Mouse (Mus musculus): ENCODE measurements at regions not wholly inside any gene's neighbourhood (a gene's known extent, or its start where the extent isn't known, plus 50 kb on each side); places are given as distances from the start of the nearest gene placed in this dataset.

- 85% methylated on average over 4 of the region's 4 CpGs for WGBS
- no peaks in the 10 kb centered on the region for H3K36me3 ChIP-seq (replicated peaks)
- no peak overlapping the region for H3K9ac ChIP-seq
- H3K4me2 ChIP-seq, result no peak overlapping the region
- peak overlapping the region; percentile 38 for H3K27ac ChIP-seq
- H3K4me1 ChIP-seq, result no peaks in the 10 kb centered on the region
- no peak for ATAC-seq (ENCODE audit: low FRiP score)
- no peaks in the 10 kb centered on the region for H3K9me3 ChIP-seq
- peaks cover 7% of the 10 kb centered on the region; the same call in 1 of the 2 replicates for H3K27me3 ChIP-seq
- H3K4me3 ChIP-seq (replicated peaks), result no peak overlapping the region
Observed at GRCm38 (mm10) chr2:79151610-79152009, 103.6 kb upstream of the Itga4 start.

GRCm38 (mm10) chr2:79152031-79152694, 103.1 kb upstream of the Itga4 start:
- H3K9me3 ChIP-seq, result no peaks in the 10 kb centered on the region
- no peak overlapping the region for H3K9ac ChIP-seq
- peak; percentile 84 for ATAC-seq (ENCODE audit: low FRiP score)
- peaks cover 7% of the 10 kb centered on the region; the same call in 1 of the 2 replicates for H3K27me3 ChIP-seq
- H3K27ac ChIP-seq, result peak overlapping the region; percentile 46
- H3K4me2 ChIP-seq, result no peak overlapping the region
- no peak overlapping the region for H3K4me3 ChIP-seq (replicated peaks)
- H3K36me3 ChIP-seq (replicated peaks), result no peaks in the 10 kb centered on the region
- 47% methylated on average over 6 of the region's 6 CpGs for WGBS
- no peaks in the 10 kb centered on the region for H3K4me1 ChIP-seq

- H3K4me1 ChIP-seq, result no peaks in the 10 kb centered on the region
- H3K9ac ChIP-seq, result no peak overlapping the region
- H3K4me3 ChIP-seq (replicated peaks), result no peak overlapping the region
- no peak overlapping the region for H3K4me2 ChIP-seq
- H3K27ac ChIP-seq, result peak overlapping the region; percentile 46
- WGBS, result 66% methylated on average over 5 of the region's 5 CpGs
- H3K36me3 ChIP-seq (replicated peaks), result no peaks in the 10 kb centered on the region
- H3K27me3 ChIP-seq, result peaks cover 7% of the 10 kb centered on the region; the same call in 1 of the 2 replicates
- ATAC-seq (ENCODE audit: low FRiP score), result peak; percentile 77; the same call in 1 of the 2 replicates
- no peaks in the 10 kb centered on the region for H3K9me3 ChIP-seq
Observed at GRCm38 (mm10) chr2:79152695-79153057, 102.5 kb upstream of the Itga4 start.

GRCm38 (mm10) chr2:79153070-79153469, 102.2 kb upstream of the Itga4 start:
- no peak overlapping the region for H3K4me2 ChIP-seq
- H3K27ac ChIP-seq, result peak overlapping the region; percentile 46
- H3K9ac ChIP-seq, result no peak overlapping the region
- 73% methylated on average over 4 of the region's 4 CpGs for WGBS
- no peak overlapping the region for H3K4me3 ChIP-seq (replicated peaks)
- H3K9me3 ChIP-seq, result no peaks in the 10 kb centered on the region
- peak; percentile 57; the same call in 1 of the 2 replicates for ATAC-seq (ENCODE audit: low FRiP score)
- no peaks in the 10 kb centered on the region for H3K4me1 ChIP-seq
- no peaks in the 10 kb centered on the region for H3K36me3 ChIP-seq (replicated peaks)
- peaks cover 7% of the 10 kb centered on the region; the same call in 1 of the 2 replicates for H3K27me3 ChIP-seq

- Histone ChIP-seq H3K27ac (no peak overlapping the region), H3K27me3 (no peaks in the 10 kb centered on the region), H3K9me3 (no peaks in the 10 kb centered on the region), H3K36me3 (replicated peaks) (no peaks in the 10 kb centered on the region), H3K9ac (no peak overlapping the region), H3K4me1 (no peaks in the 10 kb centered on the region), H3K4me3 (replicated peaks) (no peak overlapping the region), H3K4me2 (no peak overlapping the region)
- WGBS, result 39% methylated on average over 3 of the region's 3 CpGs
- no peak for ATAC-seq (ENCODE audit: low FRiP score)
Observed at GRCm38 (mm10) chr2:79158450-79159055, 96.7 kb upstream of the Itga4 start.

GRCm38 (mm10) chr2:79159336-79159735, 95.9 kb upstream of the Itga4 start:
- H3K4me1 ChIP-seq, result no peaks in the 10 kb centered on the region
- no peaks in the 10 kb centered on the region for H3K36me3 ChIP-seq (replicated peaks)
- H3K4me2 ChIP-seq, result no peak overlapping the region
- no peak overlapping the region for H3K9ac ChIP-seq
- H3K9me3 ChIP-seq, result no peaks in the 10 kb centered on the region
- H3K4me3 ChIP-seq (replicated peaks), result no peak overlapping the region
- no peak overlapping the region for H3K27ac ChIP-seq
- WGBS, result 84% methylated on average over 5 of the region's 5 CpGs
- no peak for ATAC-seq (ENCODE audit: low FRiP score)
- no peaks in the 10 kb centered on the region for H3K27me3 ChIP-seq

GRCm38 (mm10) chr2:79172967-79173919, 82.0 kb upstream of the Itga4 start:
- Histone ChIP-seq H3K4me2 (no peak overlapping the region), H3K36me3 (replicated peaks) (no peaks in the 10 kb centered on the region), H3K4me3 (replicated peaks) (no peak overlapping the region), H3K27ac (no peak overlapping the region), H3K9me3 (no peaks in the 10 kb centered on the region), H3K4me1 (peaks cover 3% of the 10 kb centered on the region; the same call in 1 of the 2 replicates), H3K27me3 (no peaks in the 10 kb centered on the region), H3K9ac (no peak overlapping the region)
- WGBS, result 54% methylated on average over 7 of the region's 7 CpGs
- ATAC-seq (ENCODE audit: low FRiP score), result no peak

- H3K9me3 ChIP-seq, result no peaks in the 10 kb centered on the region
- no peak overlapping the region for H3K4me3 ChIP-seq (replicated peaks)
- H3K4me1 ChIP-seq, result peaks cover 3% of the 10 kb centered on the region; the same call in 1 of the 2 replicates
- H3K4me2 ChIP-seq, result no peak overlapping the region
- no peak for ATAC-seq (ENCODE audit: low FRiP score)
- no peak overlapping the region for H3K9ac ChIP-seq
- no peaks in the 10 kb centered on the region for H3K27me3 ChIP-seq
- H3K27ac ChIP-seq, result no peak overlapping the region
- WGBS, result 62% methylated on average over 4 of the region's 4 CpGs
- no peaks in the 10 kb centered on the region for H3K36me3 ChIP-seq (replicated peaks)
Observed at GRCm38 (mm10) chr2:79174282-79174681, 80.9 kb upstream of the Itga4 start.

- Histone ChIP-seq H3K27ac (no peak overlapping the region), H3K4me1 (peaks cover 9% of the 10 kb centered on the region), H3K9me3 (no peaks in the 10 kb centered on the region), H3K4me2 (no peak overlapping the region), H3K36me3 (replicated peaks) (no peaks in the 10 kb centered on the region), H3K4me3 (replicated peaks) (no peak overlapping the region), H3K27me3 (no peaks in the 10 kb centered on the region), H3K9ac (no peak overlapping the region)
- no peak for ATAC-seq (ENCODE audit: low FRiP score)
- 63% methylated on average over 7 of the region's 7 CpGs for WGBS
Observed at GRCm38 (mm10) chr2:79180782-79181181, 74.4 kb upstream of the Itga4 start.

- no peaks in the 10 kb centered on the region for H3K9me3 ChIP-seq
- ATAC-seq (ENCODE audit: low FRiP score), result no peak
- peaks cover 12% of the 10 kb centered on the region for H3K4me1 ChIP-seq
- WGBS, result 62% methylated on average over 7 of the region's 7 CpGs
- H3K4me3 ChIP-seq (replicated peaks), result no peak overlapping the region
- no peak overlapping the region for H3K27ac ChIP-seq
- no peaks in the 10 kb centered on the region for H3K27me3 ChIP-seq
- H3K9ac ChIP-seq, result no peak overlapping the region
- no peak overlapping the region for H3K4me2 ChIP-seq
- no peaks in the 10 kb centered on the region for H3K36me3 ChIP-seq (replicated peaks)
Observed at GRCm38 (mm10) chr2:79183034-79183630, 72.1 kb upstream of the Itga4 start.

- Histone ChIP-seq H3K4me1 (peaks cover 12% of the 10 kb centered on the region), H3K9me3 (no peaks in the 10 kb centered on the region), H3K4me3 (replicated peaks) (no peak overlapping the region), H3K4me2 (no peak overlapping the region), H3K27me3 (no peaks in the 10 kb centered on the region), H3K27ac (no peak overlapping the region), H3K9ac (no peak overlapping the region), H3K36me3 (replicated peaks) (no peaks in the 10 kb centered on the region)
- ATAC-seq (ENCODE audit: low FRiP score), result peak; percentile 45; the same call in 1 of the 2 replicates
- WGBS, result 69% methylated on average over 11 of the region's 11 CpGs
Observed at GRCm38 (mm10) chr2:79185234-79186101, 69.8 kb upstream of the Itga4 start.

All from forebrain, embryonic 12.5 days (tissue).